Mouse (Mus musculus) neural tube, embryonic 12.5 days (tissue): ENCODE measurements around the gene Itga6. TPM values are rescaled to one million over a fixed set of nuclear protein-coding genes. Genes with fewer than 3 reads are reported as not detected.

Experiments
- ATAC-seq: fragments of 200-750 bp; cut with Nextera tagmentation; 2 replicates; pipeline ENCODE4 v1.8.0; 2017; ENCODE audit warnings: low read depth, mild to moderate bottlenecking, moderate TSS enrichment, moderate library complexity; ENCODE audit not compliant: low FRiP score
- H3K27ac ChIP-seq: fragments of 300-500 bp; sonication (generic); 2 replicates; pipeline ENCODE4 v1.5.1; 2016
- H3K27me3 ChIP-seq: fragments of 300-500 bp; sonication (generic); replicated peaks from 2 replicates; pipeline ENCODE4 v1.6.1; 2016; ENCODE audit warnings: mild to moderate bottlenecking
- H3K36me3 ChIP-seq: fragments of 300-500 bp; sonication (generic); 2 replicates; pipeline ENCODE4 v1.6.1; 2016; ENCODE audit warnings: mild to moderate bottlenecking
- H3K4me1 ChIP-seq: fragments of 300-500 bp; sonication (generic); 2 replicates; pipeline ENCODE4 v1.6.1; 2016
- H3K4me2 ChIP-seq: fragments of 300-500 bp; sonication (generic); replicated peaks from 2 replicates; pipeline ENCODE4 v1.6.1; 2016; ENCODE audit warnings: mild to moderate bottlenecking
- H3K4me3 ChIP-seq: fragments of 300-500 bp; sonication (generic); 2 replicates; pipeline ENCODE4 v1.5.1; 2016
- H3K9ac ChIP-seq: fragments of 300-500 bp; sonication (generic); 2 replicates; pipeline ENCODE4 v1.6.1; 2016; ENCODE audit warnings: mild to moderate bottlenecking
- H3K9me3 ChIP-seq: fragments of 300-500 bp; sonication (generic); 2 replicates; pipeline ENCODE4 v1.6.1; 2016; ENCODE audit warnings: mild to moderate bottlenecking
- WGBS: fragments of 180-500 bp; shearing (Covaris S2); methylation state at CpG from one replicate; pipeline ENCODE4 v1.1.7; 2016; 5-methylcytosine and 5-hydroxymethylcytosine counted together
- polyA plus RNA-seq: library from polyadenylated mRNA; unstranded; fragments of >200 nt; fragmentation: Nextera tagmentation; extraction: Ambion mirVana; gene quantifications from 2 replicates; pipeline ENCODE4 v1.2.1, GENCODE M21; 2016

Itga6 gene
- polyA plus RNA-seq, 1 experiment from 2014 or later: 35.7 TPM

- no peak overlapping the region for H3K27ac ChIP-seq
- WGBS: 69% methylated on average over 10 of the region's 10 CpGs
- H3K4me2 ChIP-seq: peak overlapping the region; percentile 44; the same call in 1 of the 2 replicates
- no peaks in the 10 kb centered on the region for H3K27me3 ChIP-seq
- no peak overlapping the region for H3K4me3 ChIP-seq
- peaks cover 12% of the 10 kb centered on the region; the same call in 1 of the 2 replicates for H3K4me1 ChIP-seq
- H3K36me3 ChIP-seq: no peaks in the 10 kb centered on the region
- no peaks in the 10 kb centered on the region for H3K9me3 ChIP-seq
- ATAC-seq: no peak
- no peak overlapping the region for H3K9ac ChIP-seq
These were observed 29.0 kb downstream of the Itga6 start for GRCm38 (mm10) chr2:71774246-71774951.

- Histone ChIP-seq H3K27me3 (no peaks in the 10 kb centered on the region), H3K4me3 (no peak overlapping the region), H3K27ac (0 out of 2 replicates have a peak overlapping the region, but pooled peaks have one; percentile 23), H3K4me1 (peaks cover 12% of the 10 kb centered on the region; the same call in 1 of the 2 replicates), H3K9ac (no peak overlapping the region), H3K9me3 (no peaks in the 10 kb centered on the region), H3K36me3 (no peaks in the 10 kb centered on the region), H3K4me2 (peak overlapping the region; percentile 44)
- peak; percentile 56 for ATAC-seq
- 25% methylated on average over 9 of the region's 9 CpGs for WGBS
These were observed 29.8 kb downstream of the Itga6 start for GRCm38 (mm10) chr2:71775201-71775611.

GRCm38 (mm10) chr2:71779266-71779888 lies 34.0 kb downstream of the Itga6 start:
- Histone ChIP-seq H3K27ac (no peak overlapping the region), H3K27me3 (no peaks in the 10 kb centered on the region), H3K9ac (no peak overlapping the region), H3K4me2 (no peak overlapping the region), H3K4me1 (peaks cover 12% of the 10 kb centered on the region; the same call in 1 of the 2 replicates), H3K4me3 (no peak overlapping the region), H3K9me3 (no peaks in the 10 kb centered on the region), H3K36me3 (no peaks in the 10 kb centered on the region)
- no peak for ATAC-seq
- WGBS: 76% methylated on average over 5 of the region's 5 CpGs

GRCm38 (mm10) chr2:71780016-71780415 lies 34.6 kb downstream of the Itga6 start:
- Histone ChIP-seq H3K36me3 (no peaks in the 10 kb centered on the region), H3K4me3 (no peak overlapping the region), H3K4me2 (no peak overlapping the region), H3K9ac (no peak overlapping the region), H3K4me1 (peaks cover 8% of the 10 kb centered on the region; the same call in 1 of the 2 replicates), H3K9me3 (no peaks in the 10 kb centered on the region), H3K27me3 (no peaks in the 10 kb centered on the region), H3K27ac (no peak overlapping the region)
- no peak for ATAC-seq
- 62% methylated on average over 6 of the region's 6 CpGs for WGBS

- H3K36me3 ChIP-seq: no peaks in the 10 kb centered on the region
- H3K4me2 ChIP-seq: no peak overlapping the region
- H3K4me3 ChIP-seq: no peak overlapping the region
- H3K4me1 ChIP-seq: peaks cover 12% of the 10 kb centered on the region
- H3K27me3 ChIP-seq: 0 out of 2 replicates have a peak, but pooled peaks cover 3% of the 10 kb centered on the region
- no peak for ATAC-seq
- H3K9ac ChIP-seq: no peak overlapping the region
- H3K27ac ChIP-seq: no peak overlapping the region
- no peaks in the 10 kb centered on the region for H3K9me3 ChIP-seq
- 74% methylated on average over 3 of the region's 3 CpGs for WGBS
These were observed 39.8 kb downstream of the Itga6 start for GRCm38 (mm10) chr2:71785260-71785659.

- Histone ChIP-seq H3K9ac (no peak overlapping the region), H3K4me2 (no peak overlapping the region), H3K36me3 (no peaks in the 10 kb centered on the region), H3K4me1 (peaks cover 12% of the 10 kb centered on the region), H3K27ac (no peak overlapping the region), H3K9me3 (no peaks in the 10 kb centered on the region), H3K4me3 (no peak overlapping the region), H3K27me3 (0 out of 2 replicates have a peak, but pooled peaks cover 3% of the 10 kb centered on the region)
- whole genome bisulfite sequencing: 53% methylated on average over 5 of the region's 5 CpGs
- no peak for ATAC-seq
These were observed 40.6 kb downstream of the Itga6 start for GRCm38 (mm10) chr2:71786060-71786459.

- WGBS: under 1% methylated on average over 59 of the region's 61 CpGs
- Histone ChIP-seq H3K27me3 (0 out of 2 replicates have a peak, but pooled peaks cover 3% of the 10 kb centered on the region), H3K36me3 (no peaks in the 10 kb centered on the region), H3K27ac (no peak overlapping the region; the same call in 1 of the 2 replicates), H3K4me2 (peak overlapping the region; percentile 98), H3K4me1 (peaks cover 12% of the 10 kb centered on the region), H3K9ac (peak overlapping the region; percentile 67), H3K9me3 (no peaks in the 10 kb centered on the region), H3K4me3 (peak overlapping the region; percentile 67)
- ATAC-seq: peak; percentile 91
These were observed 41.3 kb downstream of the Itga6 start for GRCm38 (mm10) chr2:71786591-71787155.

- no peaks in the 10 kb centered on the region for H3K9me3 ChIP-seq
- under 1% methylated on average over 39 of the region's 40 CpGs for WGBS
- peak; percentile 81 for ATAC-seq
- H3K9ac ChIP-seq: peak overlapping the region; percentile 67
- H3K27me3 ChIP-seq: 0 out of 2 replicates have a peak, but pooled peaks cover 3% of the 10 kb centered on the region
- H3K4me1 ChIP-seq: peaks cover 12% of the 10 kb centered on the region
- 0 out of 2 replicates have a peak, but pooled peaks cover under 1% of the 10 kb centered on the region for H3K36me3 ChIP-seq
- H3K27ac ChIP-seq: no peak overlapping the region; the same call in 1 of the 2 replicates
- peak overlapping the region; percentile 98 for H3K4me2 ChIP-seq
- H3K4me3 ChIP-seq: peak overlapping the region; percentile 67
These were observed 41.8 kb downstream of the Itga6 start for GRCm38 (mm10) chr2:71787156-71787590.

- ATAC-seq: peak; percentile 48
- Histone ChIP-seq H3K27me3 (0 out of 2 replicates have a peak, but pooled peaks cover 3% of the 10 kb centered on the region), H3K9me3 (no peaks in the 10 kb centered on the region), H3K36me3 (0 out of 2 replicates have a peak, but pooled peaks cover 2% of the 10 kb centered on the region), H3K9ac (peak overlapping the region; percentile 67), H3K4me2 (peak overlapping the region; percentile 98), H3K4me3 (peak overlapping the region; percentile 67), H3K27ac (no peak overlapping the region), H3K4me1 (peaks cover 12% of the 10 kb centered on the region)
- 2% methylated on average over 32 of the region's 32 CpGs for WGBS
These were observed 42.4 kb downstream of the Itga6 start for GRCm38 (mm10) chr2:71787591-71788460.

GRCm38 (mm10) chr2:71790752-71791151 lies 45.3 kb downstream of the Itga6 start:
- Histone ChIP-seq H3K9ac (no peak overlapping the region), H3K9me3 (no peaks in the 10 kb centered on the region), H3K36me3 (0 out of 2 replicates have a peak, but pooled peaks cover 2% of the 10 kb centered on the region), H3K27me3 (no peaks in the 10 kb centered on the region), H3K4me2 (no peak overlapping the region), H3K4me1 (peaks cover 12% of the 10 kb centered on the region), H3K4me3 (no peak overlapping the region), H3K27ac (no peak overlapping the region)
- WGBS: 84% methylated on average over 5 of the region's 5 CpGs
- no peak for ATAC-seq

GRCm38 (mm10) chr2:71791203-71791602 lies 45.8 kb downstream of the Itga6 start:
- no peak overlapping the region for H3K4me2 ChIP-seq
- no peaks in the 10 kb centered on the region for H3K9me3 ChIP-seq
- 95% methylated on average over 2 of the region's 2 CpGs for WGBS
- H3K27me3 ChIP-seq: no peaks in the 10 kb centered on the region
- H3K9ac ChIP-seq: no peak overlapping the region
- H3K27ac ChIP-seq: no peak overlapping the region
- H3K36me3 ChIP-seq: 0 out of 2 replicates have a peak, but pooled peaks cover 2% of the 10 kb centered on the region
- no peak for ATAC-seq
- peaks cover 12% of the 10 kb centered on the region for H3K4me1 ChIP-seq
- H3K4me3 ChIP-seq: no peak overlapping the region
